Mouse (Mus musculus): ENCODE measurements at regions not wholly inside any gene's neighbourhood (a gene's known extent, or its start where the extent isn't known, plus 50 kb on each side); places are given as distances from the start of the nearest gene placed in this dataset.

DNA sequence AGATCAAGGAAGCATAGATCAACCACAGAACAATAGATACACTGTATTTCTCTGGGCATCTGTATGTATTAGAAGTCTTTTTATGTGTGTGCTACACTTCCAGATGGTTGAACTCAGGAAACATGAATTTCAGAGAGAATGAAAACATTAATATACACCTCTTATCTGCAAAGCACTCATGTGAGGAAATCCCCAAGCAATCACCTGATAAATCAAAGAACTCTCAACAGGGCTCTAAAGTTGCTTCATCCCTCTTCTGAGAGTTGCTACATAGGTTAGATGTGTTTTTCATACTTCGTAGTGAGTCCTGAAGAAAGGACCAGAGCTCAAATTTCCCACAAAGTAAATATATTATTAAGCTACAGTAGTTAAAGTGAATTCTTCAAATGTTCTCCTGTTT, 263.1 kb upstream of the Tbl1xr1 start:
- TF ChIP-seq POLR2A (IDR thresholded peaks at IDR 0.05; ENCODE audit: borderline replicate concordance, insufficient read depth, low read length) (no peak), CTCF (IDR thresholded peaks at IDR 0.05; ENCODE audit: borderline replicate concordance, insufficient read depth, low read depth, low read length) (no peak)
